Mouse (Mus musculus) midbrain, embryonic 11.5 days (tissue): ENCODE measurements around the gene D930007J09Rik. TPM values are rescaled to one million over a fixed set of nuclear protein-coding genes. Genes with fewer than 3 reads are reported as not detected.
A peak's percentile ranks its signal among the peaks of the same experiment; 100 is the strongest.

Source experiments
- ATAC-seq: fragments of 200-750 bp; cut with Nextera tagmentation; 2 replicates; pipeline ENCODE4 v1.8.0; 2017; ENCODE audit warnings: moderate TSS enrichment, moderate library complexity; ENCODE audit not compliant: low FRiP score
- DNase-seq: peaks from one replicate; pipeline ENCODE4 v3.0.0; 2015; ENCODE audit warnings: low spot score; ENCODE audit errors: missing footprints
- H3K27ac ChIP-seq: fragments of 300-500 bp; sonication (generic); 2 replicates; pipeline ENCODE4 v1.5.1; 2014; ENCODE audit warnings: low read depth, low read length
- H3K27me3 ChIP-seq: fragments of 300-500 bp; sonication (generic); 2 replicates; pipeline ENCODE4 v1.6.1; 2014; ENCODE audit warnings: mild to moderate bottlenecking, low read length, moderate library complexity, mixed read lengths; ENCODE audit not compliant: control insufficient read depth, insufficient read depth
- H3K36me3 ChIP-seq: fragments of 300-500 bp; sonication (generic); 2 replicates; pipeline ENCODE4 v1.6.1; 2014; ENCODE audit warnings: mild to moderate bottlenecking, low read length, moderate library complexity, mixed read lengths; ENCODE audit not compliant: control insufficient read depth, insufficient read depth
- H3K4me1 ChIP-seq: fragments of 300-500 bp; sonication (generic); 2 replicates; pipeline ENCODE4 v1.6.1; 2014; ENCODE audit warnings: low read length; ENCODE audit not compliant: control insufficient read depth, insufficient read depth
- H3K4me2 ChIP-seq: fragments of 300-500 bp; sonication (generic); 2 replicates; pipeline ENCODE4 v1.6.1; 2014; ENCODE audit warnings: mild to moderate bottlenecking, moderate library complexity
- H3K4me3 ChIP-seq: fragments of 300-500 bp; sonication (generic); 2 replicates; pipeline ENCODE4 v1.5.1; 2014; ENCODE audit warnings: low read depth, low read length
- H3K9ac ChIP-seq: fragments of 300-500 bp; sonication (generic); 2 replicates; pipeline ENCODE4 v1.6.1; 2014; ENCODE audit warnings: low read length
- H3K9me3 ChIP-seq: fragments of 300-500 bp; sonication (generic); 2 replicates; pipeline ENCODE4 v1.6.1; 2016; ENCODE audit warnings: low read length; ENCODE audit not compliant: control insufficient read depth
- WGBS: fragments of 180-500 bp; shearing (Covaris S2); extraction: QIAGEN DNeasy Blood & Tissue Kit; methylation state at CpG from one replicate; pipeline ENCODE4 v1.1.7; 2014; 5-methylcytosine and 5-hydroxymethylcytosine counted together
- polyA plus RNA-seq: library from polyadenylated mRNA; unstranded; fragments of >200 nt; fragmentation: Nextera tagmentation; extraction: Ambion mirVana; gene quantifications from 2 replicates; pipeline ENCODE4 v1.2.1, GENCODE M21; 2014

D930007J09Rik gene
- polyA plus RNA-seq, 1 experiment from 2014 or later = not detected

- DNase-seq = peak; percentile 99
- H3K27ac ChIP-seq = peak within 1 kb of the TSS; percentile 48
- H3K27me3 ChIP-seq = no peaks in the 10 kb centered on the region
- peak within 1 kb of the TSS; percentile 74 for H3K4me3 ChIP-seq
- peak; percentile 98 for ATAC-seq
- no peaks in the 10 kb centered on the region for H3K9me3 ChIP-seq
- peak within 1 kb of the TSS; percentile 82 for H3K9ac ChIP-seq
- H3K4me1 ChIP-seq = peaks cover 16% of the 10 kb centered on the region
- H3K4me2 ChIP-seq = peak within 1 kb of the TSS; percentile 89
- peaks cover under 1% of the 10 kb centered on the region; the same call in 1 of the 2 replicates for H3K36me3 ChIP-seq
- WGBS = under 1% methylated on average over 50 of the region's 51 CpGs
These were observed 892 bp downstream of the D930007J09Rik start, which contains the start of gene Wrnip1 for GRCm38 (mm10) chr13:32801693-32802221. Gene Wrnip1, plus strand, starts transcription at chr13:32802038.

GRCm38 (mm10) chr13:32800859-32801258, 1.8 kb downstream of the D930007J09Rik start:
- Histone ChIP-seq H3K36me3 (no peaks in the 10 kb centered on the region), H3K4me3 (no peak overlapping the region), H3K9ac (no peak overlapping the region), H3K27ac (no peak overlapping the region), H3K9me3 (no peaks in the 10 kb centered on the region), H3K27me3 (no peaks in the 10 kb centered on the region), H3K4me1 (peaks cover 16% of the 10 kb centered on the region), H3K4me2 (peak overlapping the region; percentile 53)
- ATAC-seq (no peak), DNase-seq (no peak)

- ATAC-seq (no peak), DNase-seq (no peak)
- no peak overlapping the region for H3K4me2 ChIP-seq
- no peaks in the 10 kb centered on the region for H3K27me3 ChIP-seq
- H3K27ac ChIP-seq = no peak overlapping the region
- WGBS = 71% methylated on average over 2 of the region's 2 CpGs
- no peak overlapping the region for H3K9ac ChIP-seq
- H3K4me1 ChIP-seq = peaks cover 11% of the 10 kb centered on the region
- no peak overlapping the region for H3K4me3 ChIP-seq
- no peaks in the 10 kb centered on the region for H3K9me3 ChIP-seq
- no peaks in the 10 kb centered on the region for H3K36me3 ChIP-seq
These were observed 3.5 kb downstream of the D930007J09Rik start for GRCm38 (mm10) chr13:32799131-32799530.

GRCm38 (mm10) chr13:32797085-32797484, 5.6 kb downstream of the D930007J09Rik start:
- Histone ChIP-seq H3K27me3 (no peaks in the 10 kb centered on the region), H3K36me3 (no peaks in the 10 kb centered on the region), H3K27ac (no peak overlapping the region), H3K4me2 (no peak overlapping the region), H3K9ac (no peak overlapping the region), H3K9me3 (no peaks in the 10 kb centered on the region), H3K4me3 (no peak overlapping the region), H3K4me1 (no peaks in the 10 kb centered on the region)
- no peak for DNase-seq
- 76% methylated on average over 1 of the region's 1 CpGs for WGBS
- no peak for ATAC-seq

GRCm38 (mm10) chr13:32795166-32795565, 7.5 kb downstream of the D930007J09Rik start:
- Histone ChIP-seq H3K36me3 (no peaks in the 10 kb centered on the region), H3K4me3 (no peak overlapping the region), H3K4me1 (no peaks in the 10 kb centered on the region), H3K9ac (no peak overlapping the region), H3K9me3 (no peaks in the 10 kb centered on the region), H3K27me3 (no peaks in the 10 kb centered on the region), H3K4me2 (no peak overlapping the region), H3K27ac (no peak overlapping the region)
- DNase-seq (no peak), ATAC-seq (no peak)
- 85% methylated on average over 5 of the region's 5 CpGs for WGBS

- no peak overlapping the region for H3K4me2 ChIP-seq
- H3K4me3 ChIP-seq = no peak overlapping the region
- 70% methylated on average over 2 of the region's 2 CpGs for WGBS
- DNase-seq (no peak), ATAC-seq (no peak)
- no peaks in the 10 kb centered on the region for H3K36me3 ChIP-seq
- H3K27ac ChIP-seq = no peak overlapping the region
- no peaks in the 10 kb centered on the region for H3K27me3 ChIP-seq
- no peaks in the 10 kb centered on the region for H3K4me1 ChIP-seq
- no peak overlapping the region for H3K9ac ChIP-seq
- H3K9me3 ChIP-seq = no peaks in the 10 kb centered on the region
These were observed 8.0 kb downstream of the D930007J09Rik start for GRCm38 (mm10) chr13:32794619-32795018.

GRCm38 (mm10) chr13:32789781-32790180, 12.9 kb downstream of the D930007J09Rik start:
- H3K36me3 ChIP-seq = no peaks in the 10 kb centered on the region
- H3K4me1 ChIP-seq = no peaks in the 10 kb centered on the region
- H3K27me3 ChIP-seq = no peaks in the 10 kb centered on the region
- H3K9ac ChIP-seq = no peak overlapping the region
- no peak for DNase-seq
- H3K27ac ChIP-seq = no peak overlapping the region
- H3K4me2 ChIP-seq = no peak overlapping the region
- 79% methylated on average over 4 of the region's 4 CpGs for WGBS
- no peaks in the 10 kb centered on the region for H3K9me3 ChIP-seq
- no peak for ATAC-seq
- no peak overlapping the region for H3K4me3 ChIP-seq

- WGBS = 82% methylated on average over 2 of the region's 2 CpGs
These were observed 15.1 kb downstream of the D930007J09Rik start for GRCm38 (mm10) chr13:32787584-32787983.

GRCm38 (mm10) chr13:32783816-32784215, 18.8 kb downstream of the D930007J09Rik start, which contains the start of gene Mylk4:
Gene Mylk4, minus strand, starts transcription at chr13:32783954.
- no peak for ATAC-seq
- DNase-seq = no peak
- 85% methylated on average over 8 of the region's 8 CpGs for WGBS
- Histone ChIP-seq H3K36me3 (no peaks in the 10 kb centered on the region), H3K4me1 (no peaks in the 10 kb centered on the region), H3K9me3 (no peaks in the 10 kb centered on the region), H3K27me3 (no peaks in the 10 kb centered on the region), H3K27ac (no peak within 1 kb of the TSS), H3K9ac (no peak within 1 kb of the TSS), H3K4me3 (no peak within 1 kb of the TSS), H3K4me2 (no peak within 1 kb of the TSS)

More at GRCm38 (mm10) chr13:32787584-32787983, 15.1 kb downstream of the D930007J09Rik start:
- H3K27me3 ChIP-seq = no peaks in the 10 kb centered on the region
- H3K9ac ChIP-seq = no peak overlapping the region
- no peak overlapping the region for H3K27ac ChIP-seq
- H3K4me3 ChIP-seq = no peak overlapping the region
- DNase-seq = no peak
- no peaks in the 10 kb centered on the region for H3K36me3 ChIP-seq
- no peaks in the 10 kb centered on the region for H3K4me1 ChIP-seq
- no peak for ATAC-seq
- H3K4me2 ChIP-seq = no peak overlapping the region
- H3K9me3 ChIP-seq = no peaks in the 10 kb centered on the region
